Mouse (Mus musculus): Measurements from ENCODE around the gene Ankmy1.

DNA sequence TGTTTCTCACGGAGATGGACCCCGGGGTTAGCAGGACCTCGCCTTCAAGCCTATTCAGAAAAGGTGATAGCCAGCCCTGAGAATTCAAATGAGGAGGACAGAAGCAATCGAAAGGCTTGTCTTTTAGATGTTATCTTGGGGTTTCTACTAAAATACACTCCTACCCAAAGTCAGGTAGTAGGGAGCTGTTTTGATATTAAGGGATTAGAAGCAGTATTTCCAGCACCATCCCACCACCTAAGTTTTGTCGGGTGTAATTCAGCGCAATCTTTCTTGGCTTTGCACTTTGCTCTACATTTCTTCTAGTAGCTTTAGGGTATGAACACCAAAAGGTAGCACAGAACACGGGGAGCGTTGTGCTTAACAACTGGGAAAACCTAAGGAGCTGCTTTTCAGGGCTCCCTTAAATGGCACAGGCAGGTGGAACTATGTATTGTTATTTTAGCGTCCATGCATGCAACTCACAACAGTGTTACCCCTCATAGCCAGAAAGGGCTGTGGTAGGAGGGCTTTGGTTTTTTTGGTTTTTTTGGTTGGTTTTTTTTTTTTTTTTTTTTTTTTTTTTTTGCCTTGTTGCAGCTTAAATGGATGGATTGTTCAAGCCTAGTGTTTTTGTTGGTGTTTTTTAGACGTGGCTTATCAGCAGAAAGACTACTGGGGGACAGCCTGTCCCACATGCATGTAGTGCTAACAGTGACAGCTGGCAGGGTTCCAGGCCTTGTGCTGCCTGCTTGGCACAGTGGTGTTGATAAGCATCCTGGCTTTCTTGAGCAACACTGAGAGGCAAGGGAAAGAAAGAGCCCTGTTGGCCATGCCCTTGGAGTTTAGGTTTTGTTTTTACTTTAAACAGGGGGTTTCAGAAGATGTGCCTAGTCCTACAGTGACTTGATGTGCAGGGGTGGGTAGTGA lies 32.6 kb upstream of the Ankmy1 start:
- TF ChIP-seq POLR2A (IDR thresholded peaks at IDR 0.05; ENCODE audit: low read depth, low read length), result no peak
- no peak for TF ChIP-seq CTCF (IDR thresholded peaks at IDR 0.05; ENCODE audit: extremely low read depth, insufficient read depth, insufficient read length, insufficient replicate concordance)
